Mouse (Mus musculus): ENCODE measurements around the gene Prkce. TPM values are rescaled to one million over a fixed set of nuclear protein-coding genes. Genes with fewer than 3 reads are reported as not detected.

The Prkce gene
- total RNA-seq, 2 experiments from 2014 or later = 276 to 292 TPM

- no peak for DNase-seq (ENCODE audit: low spot score in 2 of 2)
- intact Hi-C loops (cut with DNase I) = loop anchor here (5.0 kb wide), 1 partner anchor 58 kb away; no protein-coding TSS in a partner anchor
Measured at GRCm38 (mm10) chr17:86379405-86380137, 212.0 kb downstream of the Prkce start.

GRCm38 (mm10) chr17:86381464-86381863, 213.9 kb downstream of the Prkce start:
- no peak for DNase-seq (ENCODE audit: low spot score in 2 of 2)
- intact Hi-C loops (cut with DNase I) = loop anchor here (5.0 kb wide), 1 partner anchor 56 kb away; no protein-coding TSS in a partner anchor

GRCm38 (mm10) chr17:86382885-86383284, 215.3 kb downstream of the Prkce start:
- no peak for DNase-seq (ENCODE audit: low spot score in 2 of 2)
- intact Hi-C loops (cut with DNase I) = loop anchor here (5.0 kb wide), 1 partner anchor 54 kb away; no protein-coding TSS in a partner anchor

DNA sequence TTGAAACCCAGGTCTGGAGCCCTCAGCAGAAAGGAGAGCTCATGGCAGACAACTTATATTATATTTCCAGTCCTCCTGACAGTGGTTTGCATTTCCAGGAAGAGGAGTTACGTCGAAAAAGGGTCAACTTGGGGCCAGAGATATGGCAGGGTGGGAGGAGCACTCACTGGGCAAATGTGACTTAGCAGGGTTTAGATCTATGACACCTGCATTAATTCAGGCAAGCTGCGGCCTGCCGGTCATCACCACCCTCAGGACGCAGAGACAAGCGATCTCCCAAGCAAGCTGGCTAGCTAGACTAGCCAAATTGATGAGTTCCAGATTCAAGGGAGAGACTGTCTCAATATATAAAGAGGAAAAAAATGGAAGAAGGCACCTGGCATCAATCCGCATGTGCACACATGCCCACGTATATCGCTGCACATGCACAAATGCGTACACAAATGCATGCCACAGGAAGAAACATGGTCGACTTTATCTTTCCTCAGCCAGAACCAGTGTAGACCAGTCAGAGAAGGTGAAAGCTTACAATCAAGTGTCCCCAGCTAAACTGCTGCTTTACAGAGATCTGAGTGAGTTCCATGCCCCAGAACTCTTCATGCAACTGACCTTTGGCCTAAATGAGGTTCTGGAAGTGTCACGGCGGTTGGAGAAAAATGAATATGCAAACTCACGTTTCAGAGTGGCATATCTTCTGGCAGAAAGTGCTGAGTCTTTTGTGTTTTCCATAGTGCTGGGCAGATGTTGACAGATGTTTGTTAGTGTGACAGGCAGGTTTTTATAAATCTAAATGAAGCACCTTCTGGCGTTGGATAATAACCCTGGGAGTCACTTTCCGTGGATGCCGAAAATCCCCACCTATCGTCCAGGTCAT, 216.4 kb downstream of the Prkce start:
- DNase-seq (ENCODE audit: low spot score in 2 of 2) = no peak
- intact Hi-C loops (cut with DNase I) = loop anchor here (5.0 kb wide), 1 partner anchor 53 kb away; no protein-coding TSS in a partner anchor

DNA sequence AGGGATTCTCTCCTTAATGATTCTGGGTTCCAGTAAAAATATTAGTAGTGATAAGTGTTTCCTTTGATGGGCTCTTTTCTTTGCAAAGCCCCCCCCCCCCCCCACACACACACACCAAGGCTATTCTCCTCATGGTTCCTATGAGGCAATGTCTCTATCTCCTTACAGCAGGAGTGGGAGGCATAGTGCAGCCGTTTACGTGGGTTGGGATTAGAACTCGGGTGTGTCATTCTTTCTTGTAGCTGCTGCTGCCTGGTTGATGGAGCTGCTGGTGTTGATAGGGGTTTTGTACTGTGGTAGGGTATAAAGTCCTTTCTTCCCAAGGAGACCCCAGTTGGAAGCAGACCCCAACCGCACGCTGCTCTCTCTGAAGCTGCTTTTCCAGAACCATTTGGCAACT, 224.9 kb downstream of the Prkce start:
- intact Hi-C loops (cut with DNase I) = no loop called here
- DNase-seq (ENCODE audit: low spot score in 2 of 2) = no peak

GRCm38 (mm10) chr17:86393191-86393590, 225.6 kb downstream of the Prkce start:
- no peak for DNase-seq (ENCODE audit: low spot score in 2 of 2)
- intact Hi-C loops (cut with DNase I) = no loop called here

DNA sequence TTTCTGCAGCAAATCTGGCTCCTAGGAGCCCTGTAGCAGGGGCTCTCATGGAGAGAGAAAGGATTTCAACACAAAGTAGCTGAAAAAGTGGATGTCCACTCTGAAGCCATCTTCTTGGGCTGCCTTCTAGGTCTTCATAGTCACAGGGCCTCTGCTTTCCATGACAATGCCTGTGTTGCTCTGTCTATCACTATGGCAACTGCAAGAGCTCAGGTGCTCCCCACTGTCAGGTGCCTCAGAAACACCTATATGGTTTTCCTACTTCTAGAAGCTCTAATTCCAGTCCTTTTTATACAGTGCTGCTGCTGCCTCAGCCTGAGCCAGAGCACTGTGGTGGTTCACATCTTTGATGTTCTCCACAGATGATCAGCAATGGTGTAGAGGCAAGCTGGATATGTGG, 229.5 kb downstream of the Prkce start:
- intact Hi-C loops (cut with DNase I) = no loop called here
- DNase-seq (ENCODE audit: low spot score in 2 of 2) = no peak

- intact Hi-C loops (cut with DNase I) = no loop called here
- DNase-seq (ENCODE audit: low spot score in 2 of 2) = no peak
Measured at GRCm38 (mm10) chr17:86397647-86398046, 230.1 kb downstream of the Prkce start.

- intact Hi-C loops (cut with DNase I) = no loop called here
- no peak for DNase-seq (ENCODE audit: low spot score in 2 of 2)
Measured at GRCm38 (mm10) chr17:86398226-86398625, 230.6 kb downstream of the Prkce start.

- intact Hi-C loops (cut with DNase I) = no loop called here
Measured at GRCm38 (mm10) chr17:86400032-86400431, 232.4 kb downstream of the Prkce start.

GRCm38 (mm10) chr17:86404795-86405501, 237.4 kb downstream of the Prkce start:
- peak; percentile 38 to 65 for DNase-seq (ENCODE audit: low spot score in 2 of 2)
- intact Hi-C loops (cut with DNase I) = no loop called here

More at GRCm38 (mm10) chr17:86400032-86400431, 232.4 kb downstream of the Prkce start:
- no peak for DNase-seq (ENCODE audit: low spot score in 2 of 2)

- no peak for DNase-seq (ENCODE audit: low spot score in 2 of 2)
- intact Hi-C loops (cut with DNase I) = no loop called here
Measured at GRCm38 (mm10) chr17:86405644-86406043, 238.1 kb downstream of the Prkce start.

DNA sequence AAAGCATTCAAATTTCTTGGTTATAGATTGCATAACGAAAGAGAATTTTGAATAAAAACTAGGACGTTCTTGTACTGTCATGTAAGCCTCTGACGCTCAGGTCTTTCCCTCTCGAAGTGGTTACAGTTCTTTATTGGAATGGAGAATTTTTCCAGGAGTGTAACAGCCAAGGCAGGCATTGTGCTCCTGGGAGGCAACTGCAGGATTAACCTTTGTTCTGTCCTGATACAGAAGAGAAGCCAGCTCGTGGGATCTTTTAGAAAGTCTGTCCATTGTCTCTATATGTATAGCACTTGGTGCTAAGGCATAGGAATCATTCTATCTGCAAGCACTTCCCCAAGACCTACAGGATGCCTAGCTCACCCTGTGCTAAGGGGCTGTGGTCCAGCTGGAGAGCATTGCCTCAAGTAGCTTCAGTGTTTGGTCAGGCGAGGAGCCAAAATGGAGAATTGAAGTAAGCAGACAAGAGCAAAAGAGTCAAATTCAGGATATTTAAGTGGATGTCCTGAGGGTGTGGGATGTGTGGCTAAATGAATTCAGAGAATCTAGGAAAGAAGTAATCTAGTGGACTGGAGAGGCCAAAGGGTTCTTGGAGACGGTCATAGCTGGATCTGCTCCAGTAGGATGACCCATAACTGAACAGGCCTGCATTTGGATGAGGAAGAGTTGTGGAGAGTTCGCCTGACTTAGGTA, 240.5 kb downstream of the Prkce start:
- intact Hi-C loops (cut with DNase I) = no loop called here
- DNase-seq (ENCODE audit: low spot score in 2 of 2) = no peak

- no peak for DNase-seq (ENCODE audit: low spot score in 2 of 2)
- intact Hi-C loops (cut with DNase I) = no loop called here
Measured at GRCm38 (mm10) chr17:86408614-86409006, 241.0 kb downstream of the Prkce start.

- no peak for DNase-seq (ENCODE audit: low spot score in 2 of 2)
- intact Hi-C loops (cut with DNase I) = no loop called here
Measured at GRCm38 (mm10) chr17:86409485-86409884, 241.9 kb downstream of the Prkce start.

- no peak for DNase-seq (ENCODE audit: low spot score in 2 of 2)
- intact Hi-C loops (cut with DNase I) = no loop called here
Measured at GRCm38 (mm10) chr17:86410496-86410895, 242.9 kb downstream of the Prkce start.

DNA sequence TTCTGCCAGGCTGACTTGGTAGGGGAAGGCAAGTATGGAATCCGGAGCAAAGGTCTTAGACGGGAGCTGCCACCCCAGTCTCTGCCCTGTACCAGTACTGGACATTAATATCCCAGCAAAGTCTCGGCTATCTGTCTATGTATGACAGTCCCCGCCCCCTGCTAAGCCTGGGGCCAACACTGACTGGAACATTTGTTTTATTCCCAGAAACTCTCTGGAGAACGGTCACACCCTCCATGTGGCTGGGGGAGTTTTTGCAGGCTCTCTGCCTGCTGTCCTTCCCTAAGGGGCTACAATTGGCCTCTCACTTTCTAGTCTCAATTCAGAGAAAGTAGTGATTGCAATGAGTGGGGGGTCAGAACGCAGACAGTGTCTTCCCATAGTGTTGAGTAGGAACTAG, 244.6 kb downstream of the Prkce start:
- no peak for DNase-seq (ENCODE audit: low spot score in 2 of 2)
- intact Hi-C loops (cut with DNase I) = no loop called here

DNA sequence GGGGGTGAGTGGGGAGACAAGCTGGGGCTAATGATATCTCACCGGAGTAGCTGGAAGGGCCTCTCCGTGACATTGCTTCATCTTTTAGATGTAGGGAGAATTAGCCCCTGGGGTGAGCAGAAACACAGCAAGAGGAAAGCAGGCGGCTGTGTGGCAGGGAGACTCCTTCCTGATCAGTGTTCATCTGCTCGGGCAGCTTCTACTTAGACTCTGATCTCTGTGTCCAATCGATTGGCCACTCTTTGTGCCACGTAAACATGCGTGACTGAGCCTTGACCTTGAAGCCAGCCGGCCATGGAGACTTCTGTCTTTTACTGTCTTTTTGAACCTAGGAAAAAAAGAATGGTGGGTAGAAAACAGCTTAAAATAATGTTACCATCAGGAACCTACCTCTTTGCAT, 247.0 kb downstream of the Prkce start:
- DNase-seq (ENCODE audit: low spot score in 2 of 2) = no peak
- intact Hi-C loops (cut with DNase I) = loop anchor here (5.0 kb wide), 1 partner anchor 42 kb away; no protein-coding TSS in a partner anchor

- DNase-seq (ENCODE audit: low spot score in 2 of 2) = peak; percentile 56 to 62
- intact Hi-C loops (cut with DNase I) = loop anchor here (5.0 kb wide), 1 partner anchor 44 kb away; no protein-coding TSS in a partner anchor
Measured at GRCm38 (mm10) chr17:86415989-86416388, 248.4 kb downstream of the Prkce start.

Data from left cerebral cortex, postnatal 36 days (tissue).